Mouse (Mus musculus) limb, embryonic 14.5 days (tissue): ENCODE data around the gene Nrarp. TPM values are rescaled to one million over a fixed set of nuclear protein-coding genes. Genes with fewer than 3 reads are reported as not detected.

Source experiments
- ATAC-seq: fragments of 200-750 bp; cut with Nextera tagmentation; 2 replicates; pipeline ENCODE4 v1.8.0; 2017; ENCODE audit warnings: low read depth, moderate number of reproducible peaks, moderate TSS enrichment; ENCODE audit not compliant: low FRiP score
- DNase-seq: peaks from one replicate; pipeline ENCODE4 v3.0.0-alpha.2; 2015; ENCODE audit warnings: low spot score
- H3K27ac ChIP-seq: fragments of 300-500 bp; sonication (generic); replicated peaks from 2 replicates; pipeline ENCODE4 v1.5.1; 2014; ENCODE audit warnings: low read depth, mild to moderate bottlenecking, low read length, moderate library complexity, mixed read lengths
- H3K27me3 ChIP-seq: fragments of 300-500 bp; sonication (generic); 2 replicates; pipeline ENCODE4 v1.6.1; 2014; ENCODE audit warnings: low read length, mixed read lengths; ENCODE audit not compliant: control insufficient read depth, insufficient read depth
- H3K36me3 ChIP-seq: fragments of 300-500 bp; sonication (generic); 2 replicates; pipeline ENCODE4 v1.6.1; 2014; ENCODE audit warnings: mild to moderate bottlenecking, low read length, moderate library complexity, mixed read lengths; ENCODE audit not compliant: control insufficient read depth, insufficient read depth
- H3K4me1 ChIP-seq: fragments of 300-500 bp; sonication (generic); 2 replicates; pipeline ENCODE4 v1.6.1; 2014; ENCODE audit warnings: antibody characterized with exemption, low read length, mixed read lengths; ENCODE audit not compliant: control insufficient read depth, insufficient read depth
- H3K4me2 ChIP-seq: fragments of 300-500 bp; sonication (generic); replicated peaks from 2 replicates; pipeline ENCODE4 v1.6.1; 2014; ENCODE audit warnings: low read depth, mild to moderate bottlenecking, low read length, moderate library complexity; ENCODE audit not compliant: severe bottlenecking
- H3K4me3 ChIP-seq: fragments of 300-500 bp; sonication (generic); replicated peaks from 2 replicates; pipeline ENCODE4 v1.5.1; 2014; ENCODE audit warnings: low read length
- H3K9ac ChIP-seq: fragments of 300-500 bp; sonication (generic); 2 replicates; pipeline ENCODE4 v1.6.1; 2014; ENCODE audit warnings: mild to moderate bottlenecking, low read depth, low read length, moderate library complexity; ENCODE audit not compliant: severe bottlenecking
- H3K9me3 ChIP-seq: fragments of 300-500 bp; sonication (generic); 2 replicates; pipeline ENCODE4 v1.6.1; 2016; ENCODE audit warnings: low read length; ENCODE audit not compliant: control insufficient read depth
- POLR2A ChIP-seq: fragments of 200-500 bp; IDR thresholded peaks from 2 replicates; pipeline ENCODE4 v1.8.0; 2012; ENCODE audit warnings: inconsistent platforms, mild to moderate bottlenecking, moderate library complexity, borderline replicate concordance; ENCODE audit not compliant: insufficient read depth, insufficient read length; ENCODE audit errors: extremely low read depth
- WGBS: fragments of 180-500 bp; shearing (Covaris S2); extraction: QIAGEN DNeasy Blood & Tissue Kit; methylation state at CpG from one replicate; pipeline ENCODE4 v1.1.7; 2014; 5-methylcytosine and 5-hydroxymethylcytosine counted together
- polyA plus RNA-seq, 2 experiments: library from polyadenylated mRNA; depleted of rRNA in 1 of 2; stranded (reverse) in 1 of 2; unstranded in 1 of 2; fragments of >200 nt; fragmentation: Nextera tagmentation in 1 of 2; extraction: Ambion mirVana in 1 of 2; gene quantifications; 2 replicates each; pipeline versions ENCODE4 v1.2.1 to v1.2.3; 2012 to 2014

Gene Nrarp
- polyA plus RNA-seq, 2 experiments: 27.7 to 34.0 TPM

DNA sequence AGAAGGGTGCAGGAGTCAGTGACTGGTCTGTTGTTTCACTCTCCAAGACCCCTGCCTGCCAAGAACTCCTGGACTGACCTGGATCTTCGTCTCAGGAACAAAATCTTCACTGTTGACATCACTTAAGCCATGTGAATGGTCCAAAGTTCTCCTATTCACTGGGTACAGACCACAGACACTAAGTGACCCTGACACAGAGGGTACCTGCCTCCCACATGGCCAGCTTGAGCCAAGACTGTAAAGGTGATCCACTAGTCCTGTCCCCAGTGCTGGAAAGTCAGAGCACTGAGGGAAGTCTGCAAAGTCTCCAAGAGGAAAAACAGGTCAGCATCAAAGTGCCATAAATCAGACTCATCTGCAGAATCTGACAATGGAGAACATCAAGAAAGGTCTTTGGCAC is 27.0 kb downstream of the Nrarp start:
- H3K9me3 ChIP-seq: no peaks in the 10 kb centered on the region
- H3K27ac ChIP-seq: no peak overlapping the region
- DNase-seq (no peak), ATAC-seq (no peak)
- H3K4me3 ChIP-seq: no peak overlapping the region
- H3K36me3 ChIP-seq: peaks cover 63% of the 10 kb centered on the region
- no peak overlapping the region for H3K9ac ChIP-seq
- H3K4me2 ChIP-seq: no peak overlapping the region
- peaks cover 19% of the 10 kb centered on the region; the same call in 1 of the 2 replicates for H3K4me1 ChIP-seq
- WGBS: 82% methylated on average over 1 of the region's 1 CpGs
- no peak for TF ChIP-seq POLR2A
- no peaks in the 10 kb centered on the region for H3K27me3 ChIP-seq

DNA sequence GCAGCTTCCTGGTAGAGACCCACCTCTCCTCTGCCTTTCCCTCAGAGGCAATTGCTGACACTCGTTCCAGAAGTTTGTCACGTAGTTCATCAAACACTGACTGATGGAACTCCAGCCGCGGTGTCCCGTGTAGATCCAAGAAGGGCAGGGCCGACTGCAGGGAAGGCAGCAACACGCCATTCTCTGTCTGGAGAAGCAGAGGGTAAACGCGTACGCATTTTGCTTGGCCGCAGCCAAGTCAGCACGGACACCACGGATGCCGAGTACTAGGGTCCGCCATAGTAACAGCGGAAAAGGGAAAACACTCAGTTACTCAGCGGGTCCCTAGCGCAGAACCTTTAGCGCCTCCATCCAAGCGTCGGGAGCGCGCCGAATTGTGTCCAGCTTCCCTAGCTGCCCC is 30.1 kb downstream of the Nrarp start:
- ATAC-seq: peak; percentile 3; the same call in 1 of the 2 replicates
- WGBS: 1% methylated on average over 24 of the region's 24 CpGs
- H3K9ac ChIP-seq: peak overlapping the region; percentile 95

DNA sequence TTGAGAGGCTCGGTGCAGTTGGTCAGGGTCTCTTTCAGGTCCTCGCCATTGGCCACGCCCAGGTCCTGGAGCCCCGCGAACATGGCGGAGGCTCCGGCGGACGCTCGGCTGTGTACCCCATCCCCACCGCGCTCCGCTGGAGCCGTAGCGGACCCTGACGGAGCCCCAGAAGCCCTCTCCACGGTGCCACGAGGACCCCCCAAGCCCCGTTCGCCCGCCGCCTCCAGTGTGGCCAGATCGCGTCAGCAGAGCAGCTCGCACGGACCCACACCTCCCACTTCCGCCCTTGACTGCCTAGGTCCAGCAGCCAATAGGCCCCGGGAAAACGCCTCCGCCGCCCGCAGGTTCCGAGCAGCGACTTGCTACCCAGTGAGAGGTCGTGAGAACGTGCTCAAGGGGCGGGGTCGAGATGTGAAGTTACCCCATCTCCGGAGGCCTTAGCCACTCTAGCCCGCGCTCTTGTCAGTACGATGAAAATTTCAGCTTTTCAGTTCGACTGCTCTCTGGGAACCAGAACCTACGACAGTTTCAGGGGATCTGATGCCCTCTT is 30.6 kb downstream of the Nrarp start, which contains the start of gene Nelfb:
Gene Nelfb (minus strand): TSS at position 369 of the 550 bp plus-strand sequence.
- H3K4me2 ChIP-seq: peak within 1 kb of the TSS; percentile 68
- DNase-seq (peak; percentile 88), ATAC-seq (peak; percentile 95)
- WGBS: 0% methylated on average over 36 of the region's 44 CpGs
- no peaks in the 10 kb centered on the region for H3K9me3 ChIP-seq
- H3K27ac ChIP-seq: peak within 1 kb of the TSS; percentile 89
- H3K4me1 ChIP-seq: peaks cover 19% of the 10 kb centered on the region; the same call in 1 of the 2 replicates
- peak; percentile 70; the same call in 1 of the 2 replicates for TF ChIP-seq POLR2A
- no peaks in the 10 kb centered on the region for H3K27me3 ChIP-seq
- H3K9ac ChIP-seq: peak within 1 kb of the TSS; percentile 95
- peaks cover 26% of the 10 kb centered on the region for H3K36me3 ChIP-seq
- H3K4me3 ChIP-seq: peak within 1 kb of the TSS; percentile 89

More for the DNA sequence above, 30.1 kb downstream of the Nrarp start:
- Histone ChIP-seq H3K4me2 (peak overlapping the region; percentile 68), H3K27ac (peak overlapping the region; percentile 89), H3K4me3 (peak overlapping the region; percentile 89), H3K27me3 (no peaks in the 10 kb centered on the region), H3K4me1 (peaks cover 19% of the 10 kb centered on the region; the same call in 1 of the 2 replicates), H3K36me3 (peaks cover 32% of the 10 kb centered on the region), H3K9me3 (no peaks in the 10 kb centered on the region)
- no peak for TF ChIP-seq POLR2A
- no peak for DNase-seq

DNA sequence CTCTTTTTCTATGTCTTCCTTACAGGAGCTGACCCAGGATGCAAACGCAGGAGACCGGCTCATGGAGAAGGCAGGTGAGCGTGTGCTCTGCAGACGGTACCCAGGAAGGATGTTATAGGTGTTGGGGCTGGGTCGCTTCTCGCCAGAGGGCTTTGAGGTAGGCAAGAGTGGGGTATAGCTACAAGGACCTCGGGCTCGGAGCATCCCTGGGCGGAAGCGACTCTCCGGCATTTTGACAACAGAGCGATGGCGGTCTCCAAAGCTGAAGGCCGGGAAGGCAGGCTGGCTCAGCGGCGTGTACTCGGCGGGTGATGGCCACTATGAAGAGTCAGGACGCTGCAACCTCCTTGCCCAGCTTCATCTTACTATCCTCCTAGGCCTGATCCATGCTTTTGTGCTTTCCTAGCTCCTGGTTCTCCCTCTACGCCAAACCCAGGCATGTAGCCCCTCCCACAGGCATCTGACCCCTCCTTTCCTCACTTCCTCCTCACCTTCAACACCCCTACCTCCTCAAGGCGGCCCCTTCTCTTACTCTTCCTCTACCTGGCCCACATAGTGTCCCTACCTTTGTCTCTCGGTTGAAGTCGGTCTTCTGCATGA is 32.8 kb downstream of the Nrarp start:
- H3K4me1 ChIP-seq: peaks cover 19% of the 10 kb centered on the region; the same call in 1 of the 2 replicates
- H3K27me3 ChIP-seq: no peaks in the 10 kb centered on the region
- H3K9me3 ChIP-seq: no peaks in the 10 kb centered on the region
- DNase-seq (no peak), ATAC-seq (no peak)
- H3K27ac ChIP-seq: no peak overlapping the region
- no peak overlapping the region for H3K4me3 ChIP-seq
- H3K36me3 ChIP-seq: peaks cover 8% of the 10 kb centered on the region
- no peak overlapping the region for H3K9ac ChIP-seq
- TF ChIP-seq POLR2A: no peak
- no peak overlapping the region for H3K4me2 ChIP-seq
- WGBS: 63% methylated on average over 23 of the region's 23 CpGs

DNA sequence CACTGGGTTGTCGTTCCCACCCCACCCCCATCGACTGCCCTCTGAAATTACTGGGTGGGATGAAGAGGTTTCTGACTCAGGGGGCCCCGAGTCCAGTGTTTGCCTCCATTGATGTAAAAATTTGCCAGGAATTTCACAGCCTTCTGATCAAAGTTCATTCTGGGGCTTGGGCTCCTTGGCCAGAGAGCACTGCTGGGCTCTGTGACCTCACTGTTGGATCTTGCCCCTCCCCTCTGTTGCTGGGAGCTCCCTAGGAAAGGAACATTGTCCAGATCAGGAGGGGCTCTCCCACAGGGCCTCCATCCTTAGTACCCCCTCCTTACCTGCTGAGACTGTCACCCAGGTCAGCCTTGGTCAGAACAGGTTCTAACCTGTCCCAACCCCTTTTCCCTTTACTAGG is 33.9 kb downstream of the Nrarp start, which contains the start of gene Stpg3:
Gene Stpg3 (minus strand): TSS at position 194 of the 400 bp plus-strand sequence.
- WGBS: 70% methylated on average over 3 of the region's 3 CpGs
- Histone ChIP-seq H3K27me3 (no peaks in the 10 kb centered on the region), H3K27ac (no peak within 1 kb of the TSS), H3K4me1 (peaks cover 15% of the 10 kb centered on the region; the same call in 1 of the 2 replicates), H3K36me3 (peaks cover 3% of the 10 kb centered on the region; the same call in 1 of the 2 replicates), H3K4me3 (no peak within 1 kb of the TSS), H3K4me2 (no peak within 1 kb of the TSS), H3K9ac (no peak within 1 kb of the TSS), H3K9me3 (no peaks in the 10 kb centered on the region)
- ATAC-seq: no peak
- no peak for DNase-seq
- no peak for TF ChIP-seq POLR2A
